Mouse (Mus musculus): ENCODE measurements around the gene Hmg20b.

GRCm38 (mm10) chr10:81349961-81350350 lies 324 bp downstream of the Hmg20b start:
- TF ChIP-seq EP300 (IDR thresholded peaks at IDR 0.05; ENCODE audit: low read depth) (no peak), CTCF (IDR thresholded peaks at IDR 0.05; ENCODE audit: low read depth) (no peak)

Data from heart, postnatal 0 days (tissue).